Mouse (Mus musculus) mouse trophoblast stem cell (cell line): ENCODE measurements around the gene Pdia5.

ENCODE experiments used
- in situ Hi-C, 2 experiments: fragments of 300-500 bp; cut with MseI, MboI; formaldehyde crosslinking; loops; 2 replicates in 1 of 2; 3 replicates in 1 of 2; pipeline ENCODE4 v1.15.1; 2025

Gene Pdia5

DNA sequence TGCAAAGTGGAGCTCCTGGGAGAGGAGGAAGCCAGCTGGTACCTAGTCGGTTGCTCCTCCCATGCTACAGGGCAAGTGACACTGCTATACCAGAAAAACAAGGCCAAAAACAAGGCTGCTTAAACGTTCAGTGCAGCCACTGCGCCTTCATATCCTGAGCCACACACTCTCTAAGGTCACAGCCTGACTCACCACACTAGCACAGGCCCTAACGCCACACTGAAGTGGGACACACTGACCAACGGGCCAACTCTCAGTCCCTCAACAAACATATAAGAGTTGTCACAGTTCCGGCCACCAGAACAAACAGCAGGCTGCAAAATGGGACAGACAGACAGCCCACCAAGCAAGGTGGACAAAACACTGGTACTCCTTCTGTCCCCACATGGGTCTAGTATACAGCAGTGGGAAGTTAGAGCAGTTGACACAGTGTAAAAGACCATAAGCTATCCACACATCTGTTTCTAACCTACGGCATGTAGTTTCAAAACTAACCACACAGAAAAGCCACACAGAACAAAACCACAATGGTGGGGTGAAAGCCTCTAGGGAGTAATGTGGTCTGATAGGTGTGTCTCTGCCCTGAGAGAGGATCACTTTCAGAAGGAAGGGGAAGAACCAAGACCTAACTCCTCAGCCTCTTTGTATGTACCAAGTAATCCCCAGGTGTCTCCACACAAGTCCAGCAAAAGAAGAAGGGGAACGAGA, 6.0 kb downstream of the Pdia5 start:
- in situ Hi-C loops, result no loop called here

- in situ Hi-C loops, result no loop called here
These were observed 6.6 kb downstream of the Pdia5 start for GRCm38 (mm10) chr16:35484105-35484504.

GRCm38 (mm10) chr16:35479301-35479700, 11.4 kb downstream of the Pdia5 start:
- in situ Hi-C loops, result no loop called here

DNA sequence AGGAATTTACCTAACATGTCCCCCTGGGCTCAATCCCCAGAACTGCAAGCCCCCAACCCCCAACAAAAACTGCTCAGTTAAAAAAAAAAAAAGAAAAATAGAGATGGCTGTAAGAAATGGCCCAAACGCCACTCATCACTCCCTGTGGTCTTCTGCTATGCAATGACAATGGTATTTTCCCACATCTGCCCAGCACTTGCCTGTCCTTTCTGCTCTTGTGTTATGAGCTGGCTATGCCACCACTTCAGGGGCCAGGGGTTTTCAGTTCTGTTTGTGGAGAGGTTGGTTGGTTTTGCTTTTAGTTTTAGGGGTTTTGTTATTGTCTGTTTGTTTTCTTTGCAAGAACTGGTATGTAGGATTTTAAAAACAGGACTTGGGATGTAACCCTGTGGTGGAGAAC, 13.4 kb downstream of the Pdia5 start:
- in situ Hi-C loops, result no loop called here

DNA sequence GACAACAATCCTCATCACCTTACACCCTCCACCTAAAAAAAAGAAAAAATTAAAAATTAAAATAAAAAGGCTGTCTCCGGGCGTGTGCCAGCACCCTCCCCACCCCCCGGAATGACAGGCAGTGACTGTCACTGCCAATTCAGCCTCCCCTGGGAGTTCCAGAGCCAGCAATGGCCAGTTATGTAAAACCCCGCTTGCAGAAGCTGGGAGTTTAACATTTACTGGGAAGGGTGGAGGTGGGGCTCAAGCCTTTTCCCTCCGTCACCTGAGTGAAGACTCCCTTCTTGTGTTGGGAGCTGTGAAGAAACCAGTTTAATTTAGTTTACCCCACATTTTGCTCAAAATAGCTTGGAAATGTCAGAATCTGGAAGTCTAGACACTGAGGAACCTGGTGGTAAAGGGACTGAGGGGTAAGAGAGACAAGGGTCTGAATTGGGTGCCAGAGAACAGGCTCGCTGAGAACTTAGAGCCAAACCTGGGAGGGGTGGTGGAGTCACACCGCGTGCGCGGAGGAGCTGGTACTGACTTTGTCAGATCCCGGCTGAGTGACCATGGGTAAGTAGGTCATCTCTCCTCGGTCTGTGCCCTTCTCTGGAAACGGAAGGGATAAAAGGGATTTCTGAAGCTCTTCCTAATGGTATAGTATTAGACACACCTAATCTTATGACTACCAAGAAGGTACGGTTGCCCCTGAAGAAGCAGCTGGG, 18.0 kb downstream of the Pdia5 start:
- in situ Hi-C loops, result no loop called here

DNA sequence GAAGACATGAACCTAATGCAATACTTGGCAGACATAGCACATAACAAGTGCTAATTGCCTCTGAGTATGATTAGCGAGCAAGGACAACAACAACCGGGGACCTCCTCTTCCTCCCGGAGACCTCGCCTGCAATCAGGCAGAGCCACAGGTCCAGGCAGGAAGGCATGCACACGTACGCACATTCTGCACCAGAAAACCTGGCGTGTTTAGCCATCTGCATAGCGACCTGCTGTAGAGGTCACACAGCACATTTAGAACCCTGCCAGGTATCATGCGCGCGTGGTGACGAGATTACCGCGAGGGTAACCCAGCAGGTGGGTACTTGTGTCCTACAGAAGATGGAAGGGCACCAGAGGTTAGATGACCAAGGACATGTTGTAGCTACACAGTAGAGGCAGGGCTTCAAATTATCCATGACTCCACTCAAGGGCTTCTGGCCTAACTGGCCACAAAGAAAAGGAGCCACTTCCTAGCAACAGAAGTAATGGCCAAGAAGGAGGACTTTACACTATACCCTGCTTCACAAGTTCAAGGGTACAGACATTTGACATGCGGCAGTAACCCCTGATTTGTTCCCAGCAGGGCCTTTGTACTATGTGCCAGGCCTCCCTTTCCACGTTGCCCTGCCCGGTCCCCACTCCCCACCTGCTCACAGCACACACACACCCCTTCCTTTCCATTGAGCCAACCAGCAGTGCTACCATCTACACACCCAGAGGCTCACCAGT, 18.7 kb downstream of the Pdia5 start:
- in situ Hi-C loops, result no loop called here

- in situ Hi-C loops, result no loop called here
These were observed 19.7 kb downstream of the Pdia5 start for GRCm38 (mm10) chr16:35470983-35471382.

- in situ Hi-C loops, result no loop called here
These were observed 20.6 kb downstream of the Pdia5 start for GRCm38 (mm10) chr16:35470096-35470495.

DNA sequence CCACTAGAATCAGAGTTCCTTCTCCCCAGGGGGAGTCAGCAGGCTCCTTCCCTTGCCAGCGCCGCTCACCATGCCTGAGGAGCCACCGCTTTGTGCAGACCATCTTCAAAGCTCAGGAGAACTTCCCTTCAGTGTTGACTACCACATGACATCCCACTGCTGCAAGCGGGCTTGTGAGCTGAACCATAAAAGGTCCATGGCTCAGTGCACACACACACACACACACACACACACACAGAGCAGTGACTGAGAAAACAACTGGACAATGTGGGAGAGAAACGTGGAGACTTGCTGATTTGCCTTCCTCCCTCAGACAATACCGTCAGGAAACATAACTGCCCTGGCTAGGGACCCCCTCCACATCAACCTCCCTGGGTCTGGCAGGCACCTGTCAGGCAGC, 21.7 kb downstream of the Pdia5 start:
- in situ Hi-C loops, result no loop called here

GRCm38 (mm10) chr16:35467044-35467443, 23.6 kb downstream of the Pdia5 start:
- in situ Hi-C loops, result no loop called here

GRCm38 (mm10) chr16:35465808-35466351, 24.8 kb downstream of the Pdia5 start:
- in situ Hi-C loops, result no loop called here

GRCm38 (mm10) chr16:35464686-35465308, 25.9 kb downstream of the Pdia5 start:
- in situ Hi-C loops, result no loop called here

- in situ Hi-C loops, result no loop called here
These were observed 27.0 kb downstream of the Pdia5 start for GRCm38 (mm10) chr16:35463708-35464107.

- in situ Hi-C loops, result no loop called here
These were observed 27.7 kb downstream of the Pdia5 start for GRCm38 (mm10) chr16:35462955-35463354.

DNA sequence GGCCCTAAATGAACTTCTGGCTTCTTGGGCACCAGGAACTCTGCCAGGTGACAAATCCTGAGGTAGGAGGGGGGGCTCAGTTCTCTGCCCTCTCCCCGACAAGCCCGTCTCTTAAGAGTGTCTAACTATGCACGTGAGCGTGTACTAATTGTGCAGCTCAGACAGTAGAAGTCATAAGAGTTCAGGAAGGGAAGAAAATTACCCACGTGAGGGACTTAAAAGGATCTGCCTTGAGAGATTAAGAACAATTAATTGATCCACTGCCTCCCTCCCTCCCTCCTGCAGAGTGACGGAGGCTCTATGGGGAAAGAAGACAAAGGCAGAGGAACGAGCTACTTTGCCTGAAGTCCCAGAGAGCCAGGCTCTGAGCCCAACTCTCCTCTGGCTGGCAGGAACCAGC, 31.1 kb downstream of the Pdia5 start:
- in situ Hi-C loops, result no loop called here

- in situ Hi-C loops, result no loop called here
These were observed 32.4 kb downstream of the Pdia5 start for GRCm38 (mm10) chr16:35458297-35458696.

DNA sequence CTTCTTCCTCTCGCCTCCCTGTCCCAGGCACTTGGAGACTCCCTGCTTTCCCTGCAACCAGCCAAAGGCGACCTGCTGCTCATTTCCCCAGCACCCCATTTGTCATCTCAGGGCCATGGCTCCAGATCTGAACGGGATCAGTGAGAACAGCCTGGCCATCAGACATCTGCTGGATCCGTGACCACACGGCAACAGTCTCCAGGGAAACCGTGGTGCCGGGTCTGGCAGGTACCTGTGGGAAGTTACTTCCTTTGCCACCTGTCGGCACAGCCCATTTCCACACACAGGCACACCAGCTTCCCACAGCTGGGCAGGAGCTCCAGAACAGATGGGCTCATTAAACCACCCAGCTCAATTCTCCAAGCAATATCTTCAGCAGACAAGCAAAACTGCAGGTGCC, 33.2 kb downstream of the Pdia5 start:
- in situ Hi-C loops, result no loop called here

GRCm38 (mm10) chr16:35457011-35457419, 33.7 kb downstream of the Pdia5 start:
- in situ Hi-C loops, result no loop called here

DNA sequence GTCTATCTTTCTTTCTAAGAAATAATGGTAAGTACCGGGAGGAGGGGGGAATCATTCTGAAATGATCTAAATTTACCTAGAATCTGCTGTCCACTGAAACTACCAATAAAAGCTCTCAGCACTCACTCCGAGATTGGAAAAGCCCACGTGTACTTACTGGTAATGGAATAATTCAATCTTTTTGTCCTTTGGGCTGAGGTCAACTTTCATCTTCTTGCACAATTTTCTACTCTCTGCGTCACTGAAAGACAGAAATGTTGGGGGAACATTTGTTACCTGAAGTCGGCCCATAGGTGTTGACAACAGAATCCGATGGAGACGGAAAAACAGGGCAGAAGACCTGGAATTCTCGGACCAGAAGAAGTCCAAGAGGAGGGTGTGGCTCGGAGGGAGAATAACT, 34.4 kb downstream of the Pdia5 start:
- in situ Hi-C loops, result no loop called here

DNA sequence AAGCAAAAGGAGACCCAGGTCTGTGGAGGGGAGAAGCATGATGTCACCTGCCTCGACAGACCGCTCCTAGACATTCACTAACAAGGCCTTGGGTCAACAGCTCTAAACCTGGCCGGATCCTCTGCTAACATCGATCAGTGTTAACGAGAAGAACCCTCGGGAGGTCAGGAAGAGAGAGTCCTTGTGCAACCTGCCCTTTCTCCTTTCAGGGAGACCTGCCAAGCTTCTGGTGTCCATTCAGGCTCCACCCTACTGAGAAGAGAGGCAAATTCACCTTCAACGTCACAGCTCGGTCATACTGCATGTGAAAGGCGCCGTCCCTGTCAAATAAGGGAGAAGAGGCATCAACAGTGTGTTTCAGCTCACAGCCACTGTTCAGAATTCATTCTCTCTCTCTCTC, 34.9 kb downstream of the Pdia5 start:
- in situ Hi-C loops, result no loop called here

GRCm38 (mm10) chr16:35450018-35450630, 40.5 kb downstream of the Pdia5 start:
- in situ Hi-C loops, result no loop called here

GRCm38 (mm10) chr16:35442026-35442415, 48.7 kb downstream of the Pdia5 start:
- in situ Hi-C loops, result no loop called here
